Mouse (Mus musculus): ENCODE measurements around the gene 1600012H06Rik. TPM values are rescaled to one million over a fixed set of nuclear protein-coding genes. Genes with fewer than 3 reads are reported as not detected.
A peak's percentile ranks its signal among the peaks of the same experiment; 100 is the strongest.
"Not testable (repeated sequence)": the region's sequence is repeated elsewhere in the genome, so short reads cannot be mapped to it uniquely, and the experiment has no call there.

The 1600012H06Rik gene
- polyA plus RNA-seq, 1 experiment from 2014 or later: 37.5 TPM

DNA sequence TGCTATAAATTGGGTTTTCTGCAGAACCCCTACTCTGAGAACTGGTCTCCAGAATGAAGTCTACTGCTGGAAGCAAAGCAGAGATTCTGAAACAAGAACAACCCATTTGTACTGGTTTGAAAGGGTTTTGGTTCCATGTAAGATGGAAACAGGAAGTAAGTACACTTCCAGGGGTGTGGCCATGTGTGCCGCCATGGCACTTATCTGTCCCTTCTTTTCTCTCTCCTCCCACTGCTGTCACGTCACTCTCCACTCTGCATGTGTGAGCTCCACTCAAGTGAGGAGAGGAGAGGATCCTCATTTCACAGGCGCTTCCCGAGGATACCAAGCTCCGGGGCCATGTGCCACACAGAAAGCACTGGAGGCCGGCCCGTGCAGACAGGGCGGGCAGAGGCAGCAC, 10.5 kb downstream of the 1600012H06Rik start:
- WGBS: 91% methylated on average over 8 of the region's 8 CpGs
- no peak overlapping the region for H3K4me3 ChIP-seq
- no peak overlapping the region for H3K9ac ChIP-seq
- no peak overlapping the region for H3K27ac ChIP-seq
- no peaks in the 10 kb centered on the region for H3K4me1 ChIP-seq
- ATAC-seq (ENCODE audit: low FRiP score): no peak
- H3K36me3 ChIP-seq: peaks cover 41% of the 10 kb centered on the region
- no peak overlapping the region for H3K4me2 ChIP-seq (replicated peaks)
- H3K9me3 ChIP-seq (replicated peaks): no peaks in the 10 kb centered on the region
- no peaks in the 10 kb centered on the region for H3K27me3 ChIP-seq

- WGBS: 91% methylated on average over 5 of the region's 5 CpGs
- Histone ChIP-seq H3K9ac (no peak overlapping the region), H3K4me2 (replicated peaks) (no peak overlapping the region), H3K4me3 (no peak overlapping the region), H3K4me1 (peaks cover 5% of the 10 kb centered on the region), H3K27me3 (no peaks in the 10 kb centered on the region), H3K27ac (no peak overlapping the region), H3K9me3 (replicated peaks) (no peaks in the 10 kb centered on the region), H3K36me3 (peaks cover 11% of the 10 kb centered on the region)
- no peak for ATAC-seq (ENCODE audit: low FRiP score)
These were observed 15.8 kb downstream of the 1600012H06Rik start for GRCm38 (mm10) chr17:14958686-14959327.

- Histone ChIP-seq H3K4me3 (peak overlapping the region; percentile 15; the same call in 1 of the 2 replicates), H3K4me1 (peaks cover 5% of the 10 kb centered on the region), H3K9me3 (replicated peaks) (no peaks in the 10 kb centered on the region), H3K4me2 (replicated peaks) (peak overlapping the region; percentile 95), H3K9ac (0 out of 2 replicates have a peak overlapping the region, but pooled peaks have one; percentile 20), H3K27ac (no peak overlapping the region), H3K36me3 (peaks cover 4% of the 10 kb centered on the region; the same call in 1 of the 2 replicates), H3K27me3 (no peaks in the 10 kb centered on the region)
- no peak for ATAC-seq (ENCODE audit: low FRiP score)
- WGBS: 32% methylated on average over 3 of the region's 3 CpGs
These were observed 17.0 kb downstream of the 1600012H06Rik start for GRCm38 (mm10) chr17:14959979-14960378.

GRCm38 (mm10) chr17:14960520-14960919, 17.5 kb downstream of the 1600012H06Rik start:
- no peaks in the 10 kb centered on the region for H3K9me3 ChIP-seq (replicated peaks)
- H3K36me3 ChIP-seq: peaks cover 4% of the 10 kb centered on the region; the same call in 1 of the 2 replicates
- H3K27me3 ChIP-seq: no peaks in the 10 kb centered on the region
- peak overlapping the region; percentile 84 for H3K9ac ChIP-seq
- WGBS: under 1% methylated on average over 20 of the region's 23 CpGs
- H3K4me2 ChIP-seq (replicated peaks): peak overlapping the region; percentile 95
- H3K27ac ChIP-seq: no peak overlapping the region
- H3K4me3 ChIP-seq: peak overlapping the region; percentile 79
- H3K4me1 ChIP-seq: peaks cover 5% of the 10 kb centered on the region
- ATAC-seq (ENCODE audit: low FRiP score): peak; percentile 26; the same call in 1 of the 2 replicates

- not testable (repeated sequence) for H3K27me3 ChIP-seq; H3K36me3 ChIP-seq; H3K9me3 ChIP-seq (replicated peaks); H3K27ac ChIP-seq; H3K4me1 ChIP-seq
- under 1% methylated on average over 41 of the region's 100 CpGs for WGBS
- Histone ChIP-seq H3K4me2 (replicated peaks) (peak within 1 kb of the TSS; percentile 95), H3K9ac (peak within 1 kb of the TSS; percentile 84), H3K4me3 (peak within 1 kb of the TSS; percentile 79)
- peak; percentile 83 for ATAC-seq (ENCODE audit: low FRiP score)
These were observed 18.1 kb downstream of the 1600012H06Rik start, which contains the start of gene Phf10 for GRCm38 (mm10) chr17:14960951-14961556. Phf10 (minus strand) TSS chr17:14961273.

GRCm38 (mm10) chr17:14961557-14962154, 18.7 kb downstream of the 1600012H06Rik start:
- not testable (repeated sequence) for H3K9me3 ChIP-seq (replicated peaks); H3K36me3 ChIP-seq; H3K4me1 ChIP-seq; H3K4me3 ChIP-seq; H3K27me3 ChIP-seq; H3K4me2 ChIP-seq (replicated peaks); H3K9ac ChIP-seq; H3K27ac ChIP-seq
- WGBS: no CpG with 5 or more reads among the region's 44 CpGs
- peak; percentile 95 for ATAC-seq (ENCODE audit: low FRiP score)

DNA sequence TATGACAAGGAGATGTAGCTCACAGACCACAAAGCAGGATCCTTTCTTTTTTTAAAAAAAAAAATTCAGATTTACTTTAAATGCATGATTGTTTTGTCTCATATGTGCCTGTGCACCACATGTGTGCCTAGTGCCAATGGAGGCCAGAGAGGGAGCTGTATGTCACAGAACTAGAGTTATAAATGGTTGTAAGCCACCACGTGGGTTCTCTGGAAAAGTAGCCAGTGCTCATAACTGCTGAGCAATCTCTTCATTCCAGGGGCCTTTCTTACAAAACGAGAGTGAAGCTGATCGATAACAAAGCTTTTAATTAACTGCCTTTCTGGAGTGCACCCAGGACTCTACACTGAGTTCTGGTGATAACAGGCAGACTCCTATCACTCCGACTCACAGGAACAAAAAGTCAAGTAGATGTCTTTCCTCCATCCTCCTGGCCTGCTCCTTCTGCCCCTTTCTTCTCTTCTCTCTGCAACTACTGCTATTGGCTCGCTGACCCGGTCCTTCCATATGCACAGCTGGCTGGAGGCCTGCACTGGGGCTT, 25.5 kb downstream of the 1600012H06Rik start:
- not testable (repeated sequence) for H3K4me3 ChIP-seq; H3K27me3 ChIP-seq; H3K9ac ChIP-seq; H3K27ac ChIP-seq; H3K36me3 ChIP-seq; ATAC-seq (ENCODE audit: low FRiP score); H3K4me2 ChIP-seq (replicated peaks); H3K4me1 ChIP-seq; H3K9me3 ChIP-seq (replicated peaks)
- WGBS: no CpG with 5 or more reads among the region's 6 CpGs

GRCm38 (mm10) chr17:14977718-14978361, 34.9 kb downstream of the 1600012H06Rik start:
- not testable (repeated sequence) for H3K4me1 ChIP-seq; H3K4me3 ChIP-seq; H3K36me3 ChIP-seq; H3K27ac ChIP-seq; H3K9ac ChIP-seq; H3K27me3 ChIP-seq; H3K9me3 ChIP-seq (replicated peaks)
- 5% methylated on average over 4 of the region's 7 CpGs for WGBS
- ATAC-seq (ENCODE audit: low FRiP score): peak; percentile 11; the same call in 1 of the 2 replicates
- H3K4me2 ChIP-seq (replicated peaks): peak overlapping the region; percentile 33; the same call in 1 of the 2 replicates

- H3K27ac ChIP-seq; H3K27me3 ChIP-seq; H3K9ac ChIP-seq; H3K4me1 ChIP-seq; H3K9me3 ChIP-seq (replicated peaks); H3K4me3 ChIP-seq; H3K36me3 ChIP-seq: not testable (repeated sequence)
- peak within 1 kb of the TSS; percentile 33; the same call in 1 of the 2 replicates for H3K4me2 ChIP-seq (replicated peaks)
- peak; percentile 98 for ATAC-seq (ENCODE audit: low FRiP score)
- WGBS: no CpG with 5 or more reads among the region's 60 CpGs
These were observed 35.5 kb downstream of the 1600012H06Rik start, which contains the start of the genes 9030025P20Rik and Gm3417 for GRCm38 (mm10) chr17:14978362-14979038. 9030025P20Rik (plus strand) TSS chr17:14978468. Gm3417 (minus strand) TSS chr17:14978790.

- not testable (repeated sequence) for H3K27me3 ChIP-seq; H3K4me1 ChIP-seq; H3K4me2 ChIP-seq (replicated peaks); H3K27ac ChIP-seq; H3K9me3 ChIP-seq (replicated peaks); ATAC-seq (ENCODE audit: low FRiP score); H3K4me3 ChIP-seq; H3K9ac ChIP-seq; H3K36me3 ChIP-seq
- WGBS: 81% methylated on average over 4 of the region's 5 CpGs
These were observed 47.2 kb downstream of the 1600012H06Rik start for GRCm38 (mm10) chr17:14990116-14990702.

DNA sequence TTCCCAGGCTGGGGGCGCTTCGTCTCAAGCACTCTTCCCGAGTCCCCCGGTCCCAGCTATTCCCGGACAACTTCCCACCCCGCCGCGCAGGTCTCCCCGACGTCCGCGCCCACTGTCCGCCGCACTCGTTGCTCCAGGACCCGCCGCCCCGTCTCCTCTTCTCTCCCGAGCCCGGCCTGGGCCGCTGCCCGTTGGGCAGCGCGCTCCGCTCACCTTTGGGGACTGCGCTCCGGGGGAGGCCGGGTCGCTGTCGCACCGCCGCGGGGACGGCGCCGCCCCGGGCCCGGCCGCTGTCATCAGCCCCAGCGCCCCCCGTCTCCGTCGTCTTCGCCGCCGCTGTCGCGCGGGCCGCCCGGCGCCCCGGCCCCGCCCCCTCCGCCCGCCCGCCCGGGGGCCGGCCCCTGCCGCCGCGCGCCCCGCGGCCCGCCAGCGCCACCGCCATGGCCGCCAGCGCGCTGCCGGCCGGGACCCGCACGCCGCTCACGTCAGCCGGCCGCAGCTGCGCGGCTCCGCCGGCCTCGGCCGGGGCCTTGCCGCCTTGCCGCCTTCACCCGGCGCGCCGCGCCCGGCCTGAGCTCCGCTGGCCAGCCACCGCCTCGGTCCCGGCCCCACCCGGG, 49.6 kb downstream of the 1600012H06Rik start:
- not testable (repeated sequence) for H3K4me2 ChIP-seq (replicated peaks); H3K9me3 ChIP-seq (replicated peaks); H3K27ac ChIP-seq; H3K4me3 ChIP-seq; H3K36me3 ChIP-seq; H3K4me1 ChIP-seq; H3K27me3 ChIP-seq; H3K9ac ChIP-seq
- peak; percentile 87 for ATAC-seq (ENCODE audit: low FRiP score)
- no CpG with 5 or more reads among the region's 98 CpGs for WGBS
